Mouse (Mus musculus) olfactory bulb, adult 2 months (tissue): ENCODE results near the gene Wnt4.

ENCODE experiments used
- CTCF ChIP-seq: fragments of 200-500 bp; IDR thresholded peaks from 2 replicates; pipeline ENCODE4 v1.5.1; 2012; ENCODE audit warnings: low read depth, mild to moderate bottlenecking, low read length, moderate library complexity; ENCODE audit not compliant: insufficient read depth
- POLR2A ChIP-seq: fragments of 200-500 bp; IDR thresholded peaks from 2 replicates; pipeline ENCODE4 v1.6.1; 2012; ENCODE audit warnings: mild to moderate bottlenecking, low read depth, low read length, moderate library complexity; ENCODE audit not compliant: insufficient read depth

GRCm38 (mm10) chr4:137336468-137336867 is 59.2 kb downstream of the Wnt4 start:
- TF ChIP-seq CTCF (no peak), POLR2A (no peak)
